In the genomic region with DNA sequence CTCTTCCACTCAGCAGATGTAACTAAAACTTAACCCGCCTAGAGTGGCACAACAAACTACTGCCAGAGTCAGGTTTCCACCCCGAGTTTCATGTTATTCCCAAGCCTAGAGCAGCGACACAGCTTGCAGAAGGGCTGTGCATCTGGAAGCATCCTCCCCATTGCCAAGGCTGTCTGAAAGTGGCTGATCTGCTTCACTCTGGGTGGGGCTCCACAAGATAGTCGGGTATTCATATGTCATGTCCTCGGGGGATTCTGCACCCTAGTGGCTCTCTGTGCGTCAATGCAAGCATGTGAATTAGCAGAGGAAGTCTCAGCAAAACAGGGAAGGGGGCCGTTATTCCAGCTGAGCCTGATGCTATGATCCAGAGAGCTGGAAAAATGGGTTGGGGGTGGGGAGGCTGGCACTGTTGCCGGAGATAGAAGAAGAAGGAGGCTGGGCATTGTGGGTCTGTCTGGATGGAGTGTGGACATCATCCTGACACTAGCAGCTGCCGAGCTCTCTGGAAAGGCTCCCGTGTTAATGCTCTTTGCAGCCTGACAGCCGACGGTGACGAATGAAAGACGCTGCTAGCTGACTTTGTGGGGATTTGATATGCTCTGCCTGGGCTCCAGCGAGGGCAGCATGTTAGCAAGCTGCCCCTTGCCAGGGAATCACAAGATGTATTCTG, we compare ENCODE assay signal across 8 mouse cellular contexts.
DNase-seq lines count a peak whose midpoint lies in the region; ATAC-seq and TF ChIP-seq lines count a peak whose summit lies in the region.

No protein-coding gene starts in this region.

- WGBS in lung, embryonic 14.5 days = 22% methylated on average over 15 of the region's 15 CpGs
- 30% methylated on average over 15 of the region's 15 CpGs for WGBS in lung, adult 2 months
- 20% methylated on average over 15 of the region's 15 CpGs for WGBS in olfactory bulb, adult 2 months
- WGBS in thymus, adult 2 months = 82% methylated on average over 15 of the region's 15 CpGs
- 55% methylated on average over 15 of the region's 15 CpGs for WGBS in liver, postnatal 0 days (ENCODE audit: insufficient replicate concordance)

- TF ChIP-seq POLR2A in lung, adult 2 months (IDR thresholded peaks at IDR 0.05; ENCODE audit: borderline replicate concordance, extremely low read depth, low read depth, low read length) = no peak
- no peak for TF ChIP-seq POLR2A in olfactory bulb, adult 2 months (IDR thresholded peaks at IDR 0.05; ENCODE audit: insufficient read depth, low read depth, low read length)
- TF ChIP-seq POLR2A in thymus, adult 2 months (IDR thresholded peaks at IDR 0.05; ENCODE audit: control insufficient read depth, extremely low read depth, insufficient read depth, low read length, poor library complexity) = no peak

- peak; percentile 58; the same call in 1 of the 2 replicates for ATAC-seq in lung, embryonic 14.5 days (ENCODE audit: insufficient read depth)
- ATAC-seq in liver, postnatal 0 days = no peak

- H3K9ac ChIP-seq in lung, embryonic 14.5 days = no peak overlapping the region
- no peak overlapping the region for H3K9ac ChIP-seq in liver, postnatal 0 days (replicated peaks)

- no peaks in the 10 kb centered on the region for H3K9me3 ChIP-seq in lung, embryonic 14.5 days (ENCODE audit: low read depth, low read length)
- H3K9me3 ChIP-seq in liver, postnatal 0 days (ENCODE audit: low read length) = no peaks in the 10 kb centered on the region

- no peak overlapping the region for H3K27ac ChIP-seq in lung, embryonic 14.5 days (ENCODE audit: low read depth)
- H3K27ac ChIP-seq in olfactory bulb, adult 2 months (ENCODE audit: insufficient read depth, low read depth, low read length) = peak overlapping the region; percentile 8; the same call in 1 of the 2 replicates
- H3K27ac ChIP-seq in thymus, adult 2 months (ENCODE audit: control insufficient read depth, insufficient read depth, low read length) = no peak overlapping the region
- H3K27ac ChIP-seq in liver, postnatal 0 days (ENCODE audit: low read depth) = no peak overlapping the region

- no peaks in the 10 kb centered on the region for H3K36me3 ChIP-seq in lung, embryonic 14.5 days (ENCODE audit: insufficient read depth)
- no peaks in the 10 kb centered on the region for H3K36me3 ChIP-seq in thymus, adult 2 months (ENCODE audit: control insufficient read depth, insufficient read depth, low read length)
- no peaks in the 10 kb centered on the region for H3K36me3 ChIP-seq in liver, postnatal 0 days (replicated peaks; ENCODE audit: insufficient read depth, low read length)

- H3K27me3 ChIP-seq in lung, embryonic 14.5 days (ENCODE audit: insufficient read depth, low read length) = no peaks in the 10 kb centered on the region
- no peaks in the 10 kb centered on the region for H3K27me3 ChIP-seq in thymus, adult 2 months (ENCODE audit: control insufficient read depth, insufficient read depth, low read length)
- H3K27me3 ChIP-seq in liver, postnatal 0 days (ENCODE audit: insufficient read depth, low read length) = no peaks in the 10 kb centered on the region

- H3K4me3 ChIP-seq in lung, embryonic 14.5 days (ENCODE audit: low read depth, low read length) = no peak overlapping the region
- no peak overlapping the region for H3K4me3 ChIP-seq in lung, adult 2 months (replicated peaks; ENCODE audit: extremely low read depth, low read depth, low read length)
- no peak overlapping the region for H3K4me3 ChIP-seq in olfactory bulb, adult 2 months (ENCODE audit: insufficient read depth, low read depth, low read length)
- H3K4me3 ChIP-seq in thymus, adult 2 months (ENCODE audit: control insufficient read depth, insufficient read depth, low read length) = no peak overlapping the region
- H3K4me3 ChIP-seq in liver, postnatal 0 days (ENCODE audit: low read depth, low read length) = no peak overlapping the region

- peak; percentile 34; the same call in 1 of the 2 replicates for TF ChIP-seq CTCF in lung, embryonic 14.5 days (IDR thresholded peaks at IDR 0.05; ENCODE audit: low read depth)
- no peak for TF ChIP-seq CTCF in lung, adult 2 months (IDR thresholded peaks at IDR 0.05; ENCODE audit: insufficient read depth, low read length)
- no peak for TF ChIP-seq CTCF in olfactory bulb, adult 2 months (IDR thresholded peaks at IDR 0.05; ENCODE audit: insufficient read depth, low read depth, low read length)
- TF ChIP-seq CTCF in thymus, adult 2 months (IDR thresholded peaks at IDR 0.05; ENCODE audit: borderline replicate concordance, control insufficient read depth, extremely low read depth, insufficient read depth, low read length, poor library complexity) = no peak
- no peak for TF ChIP-seq CTCF in liver, postnatal 0 days (IDR thresholded peaks at IDR 0.05; ENCODE audit: low read depth)

- peak; percentile 42 for DNase-seq in lung, embryonic 14.5 days
- no peak for DNase-seq in lung, adult 2 months
- DNase-seq in heart, adult 9 months (ENCODE audit: low spot score in 2 of 2) = peak; percentile 13 to 29
- DNase-seq in layer of hippocampus, postnatal 36 days = peak; percentile 5 to 22
- DNase-seq in thymus, adult 2 months = no peak
- DNase-seq in liver, postnatal 0 days = no peak
- DNase-seq in adrenal gland, adult 8-10 months = no peak

- H3K4me1 ChIP-seq in lung, embryonic 14.5 days (ENCODE audit: insufficient read depth) = no peaks in the 10 kb centered on the region
- H3K4me1 ChIP-seq in lung, adult 2 months (ENCODE audit: control insufficient read depth, insufficient read depth, low read length) = no peaks in the 10 kb centered on the region
- peaks cover 15% of the 10 kb centered on the region for H3K4me1 ChIP-seq in olfactory bulb, adult 2 months (ENCODE audit: control insufficient read depth, insufficient read depth, low read length)
- H3K4me1 ChIP-seq in thymus, adult 2 months (replicated peaks; ENCODE audit: control insufficient read depth, insufficient read depth, low read length) = no peaks in the 10 kb centered on the region
- H3K4me1 ChIP-seq in liver, postnatal 0 days (ENCODE audit: insufficient read depth) = no peaks in the 10 kb centered on the region

- no peak for TF ChIP-seq EP300 in liver, postnatal 0 days (IDR thresholded peaks at IDR 0.05; ENCODE audit: low read depth)

- H3K4me2 ChIP-seq in lung, embryonic 14.5 days = 0 out of 2 replicates have a peak overlapping the region, but pooled peaks have one; percentile 25
- no peak overlapping the region for H3K4me2 ChIP-seq in liver, postnatal 0 days (ENCODE audit: low read depth, low read length)

Comparison
In these comparisons a context has a peak if more than half of its experiments do, and no peak if none do; other contexts are left out.
1. DNase-seq: peak in lung, embryonic 14.5 days (single experiment), heart, adult 9 months (2 of 2) and layer of hippocampus, postnatal 36 days (2 of 2); none in lung, adult 2 months (single experiment), thymus, adult 2 months (single experiment), liver, postnatal 0 days (single experiment) and adrenal gland, adult 8-10 months (single experiment).